Mouse (Mus musculus): ENCODE results near the gene Zfp768. TPM values are rescaled to one million over a fixed set of nuclear protein-coding genes. Genes with fewer than 3 reads are reported as not detected.
"Not testable (repeated sequence)": the region's sequence is repeated elsewhere in the genome, so short reads cannot be mapped to it uniquely, and the experiment has no call there.

Gene Zfp768
- polyA plus RNA-seq, 1 experiment = 47.4 TPM

- Histone ChIP-seq H3K27me3 (ENCODE audit: control insufficient read depth, insufficient read depth, low read length) (no peaks in the 10 kb centered on the region), H3K4me1 (ENCODE audit: control insufficient read depth, insufficient read depth, insufficient read length, low read length) (peaks cover 1% of the 10 kb centered on the region; the same call in 1 of the 2 replicates), H3K36me3 (ENCODE audit: control insufficient read depth, insufficient read depth, low read length) (peaks cover 13% of the 10 kb centered on the region), H3K27ac (ENCODE audit: insufficient read depth, low read depth, low read length) (peak within 1 kb of the TSS; percentile 21; the same call in 1 of the 2 replicates), H3K4me3 (ENCODE audit: low read depth, low read length) (peak within 1 kb of the TSS; percentile 76)
- WGBS = 6% methylated on average over 35 of the region's 38 CpGs
- no peak for TF ChIP-seq CTCF (IDR thresholded peaks at IDR 0.05; ENCODE audit: extremely low read depth, insufficient read length, insufficient replicate concordance, low read depth, low read length)
Observed at GRCm38 (mm10) chr7:127386641-127387392, 41.4 kb upstream of the Zfp768 start, which contains the start of gene 9130019O22Rik. Gene 9130019O22Rik, minus strand, starts transcription at chr7:127387166.

GRCm38 (mm10) chr7:127385560-127385959 lies 40.2 kb upstream of the Zfp768 start:
- H3K36me3 ChIP-seq (ENCODE audit: control insufficient read depth, insufficient read depth, low read length); H3K4me3 ChIP-seq (ENCODE audit: low read depth, low read length); H3K27me3 ChIP-seq (ENCODE audit: control insufficient read depth, insufficient read depth, low read length); H3K27ac ChIP-seq (ENCODE audit: insufficient read depth, low read depth, low read length); H3K4me1 ChIP-seq (ENCODE audit: control insufficient read depth, insufficient read depth, insufficient read length, low read length): not testable (repeated sequence)
- 95% methylated on average over 4 of the region's 4 CpGs for WGBS

- TF ChIP-seq POLR2A (IDR thresholded peaks at IDR 0.05; ENCODE audit: low read depth, low read length) (no peak), CTCF (IDR thresholded peaks at IDR 0.05; ENCODE audit: extremely low read depth, insufficient read length, insufficient replicate concordance, low read depth, low read length) (no peak)
- Histone ChIP-seq H3K27ac (ENCODE audit: insufficient read depth, low read depth, low read length) (peak overlapping the region; percentile 94), H3K4me3 (ENCODE audit: low read depth, low read length) (no peak overlapping the region), H3K27me3 (ENCODE audit: control insufficient read depth, insufficient read depth, low read length) (no peaks in the 10 kb centered on the region), H3K36me3 (ENCODE audit: control insufficient read depth, insufficient read depth, low read length) (peaks cover 11% of the 10 kb centered on the region), H3K4me1 (ENCODE audit: control insufficient read depth, insufficient read depth, insufficient read length, low read length) (peaks cover 13% of the 10 kb centered on the region; the same call in 1 of the 2 replicates)
- 22% methylated on average over 6 of the region's 6 CpGs for WGBS
Observed at GRCm38 (mm10) chr7:127378310-127378921, 33.0 kb upstream of the Zfp768 start.

GRCm38 (mm10) chr7:127375271-127376245 lies 30.2 kb upstream of the Zfp768 start, which contains the start of gene Zfp747:
Gene Zfp747, minus strand, starts transcription at chr7:127376050.
- Histone ChIP-seq H3K4me3 (ENCODE audit: low read depth, low read length) (peak within 1 kb of the TSS; percentile 94), H3K4me1 (ENCODE audit: control insufficient read depth, insufficient read depth, insufficient read length, low read length) (peaks cover 16% of the 10 kb centered on the region; the same call in 1 of the 2 replicates), H3K36me3 (ENCODE audit: control insufficient read depth, insufficient read depth, low read length) (peaks cover 16% of the 10 kb centered on the region), H3K27ac (ENCODE audit: insufficient read depth, low read depth, low read length) (peak within 1 kb of the TSS; percentile 95)
- TF ChIP-seq CTCF (IDR thresholded peaks at IDR 0.05; ENCODE audit: extremely low read depth, insufficient read length, insufficient replicate concordance, low read depth, low read length) (peak; percentile 64; the same call in 1 of the 2 replicates), POLR2A (IDR thresholded peaks at IDR 0.05; ENCODE audit: low read depth, low read length) (peak; percentile 83; the same call in 1 of the 2 replicates)
- H3K27me3 ChIP-seq (ENCODE audit: control insufficient read depth, insufficient read depth, low read length) = not testable (repeated sequence)
- under 1% methylated on average over 49 of the region's 49 CpGs for WGBS

- H3K36me3 ChIP-seq (ENCODE audit: control insufficient read depth, insufficient read depth, low read length) = peaks cover 16% of the 10 kb centered on the region
- not testable (repeated sequence) for H3K4me3 ChIP-seq (ENCODE audit: low read depth, low read length); H3K27me3 ChIP-seq (ENCODE audit: control insufficient read depth, insufficient read depth, low read length); H3K4me1 ChIP-seq (ENCODE audit: control insufficient read depth, insufficient read depth, insufficient read length, low read length); H3K27ac ChIP-seq (ENCODE audit: insufficient read depth, low read depth, low read length)
- WGBS = 82% methylated on average over 3 of the region's 3 CpGs
- peak; percentile 12; the same call in 1 of the 2 replicates for TF ChIP-seq CTCF (IDR thresholded peaks at IDR 0.05; ENCODE audit: extremely low read depth, insufficient read length, insufficient replicate concordance, low read depth, low read length)
Observed at GRCm38 (mm10) chr7:127371870-127372269, 26.5 kb upstream of the Zfp768 start.

GRCm38 (mm10) chr7:127371213-127371612 lies 25.8 kb upstream of the Zfp768 start:
- WGBS = 78% methylated on average over 2 of the region's 2 CpGs

More at GRCm38 (mm10) chr7:127371213-127371612, 25.8 kb upstream of the Zfp768 start:
- Histone ChIP-seq H3K36me3 (ENCODE audit: control insufficient read depth, insufficient read depth, low read length) (peaks cover 16% of the 10 kb centered on the region), H3K27me3 (ENCODE audit: control insufficient read depth, insufficient read depth, low read length) (no peaks in the 10 kb centered on the region), H3K27ac (ENCODE audit: insufficient read depth, low read depth, low read length) (no peak overlapping the region), H3K4me3 (ENCODE audit: low read depth, low read length) (no peak overlapping the region), H3K4me1 (ENCODE audit: control insufficient read depth, insufficient read depth, insufficient read length, low read length) (peaks cover 13% of the 10 kb centered on the region; the same call in 1 of the 2 replicates)
- TF ChIP-seq CTCF (IDR thresholded peaks at IDR 0.05; ENCODE audit: extremely low read depth, insufficient read length, insufficient replicate concordance, low read depth, low read length) (no peak), POLR2A (IDR thresholded peaks at IDR 0.05; ENCODE audit: low read depth, low read length) (no peak)

Data from small intestine, adult 2 months (tissue).